Mouse (Mus musculus): ENCODE measurements around the gene Pbld1. TPM values are rescaled to one million over a fixed set of nuclear protein-coding genes. Genes with fewer than 3 reads are reported as not detected.

Pbld1 gene
- polyA plus RNA-seq, 1 experiment from 2014 or later: 0.58 TPM

GRCm38 (mm10) chr10:63023749-63024579 is 36.0 kb upstream of the Pbld1 start, which contains the start of the genes Hnrnph3 and Pbld2:
Gene Hnrnph3 (minus strand): TSS chr10:63024217.
Gene Pbld2 (plus strand): TSS chr10:63024315.
- 0% methylated on average over 28 of the region's 69 CpGs for WGBS

GRCm38 (mm10) chr10:63024580-63024910 is 35.4 kb upstream of the Pbld1 start:
- Histone ChIP-seq H3K27ac (replicated peaks; ENCODE audit: low read depth, low read length) (peak overlapping the region; percentile 100), H3K36me3 (ENCODE audit: control insufficient read depth, insufficient read depth, low read length) (no peaks in the 10 kb centered on the region), H3K27me3 (replicated peaks; ENCODE audit: control insufficient read depth, insufficient read depth, low read length) (no peaks in the 10 kb centered on the region), H3K4me2 (ENCODE audit: low read depth, low read length) (peak overlapping the region; percentile 84), H3K9me3 (ENCODE audit: control insufficient read depth, low read length) (no peaks in the 10 kb centered on the region), H3K4me3 (ENCODE audit: low read depth, low read length) (peak overlapping the region; percentile 97), H3K9ac (ENCODE audit: low read depth, low read length) (peak overlapping the region; percentile 100), H3K4me1 (ENCODE audit: control insufficient read depth, insufficient read depth, low read length) (peaks cover 28% of the 10 kb centered on the region)
- ATAC-seq (ENCODE audit: low read depth) (peak; percentile 54; the same call in 1 of the 2 replicates), DNase-seq (ENCODE audit: low spot score) (peak; percentile 83)
- whole genome bisulfite sequencing: under 1% methylated on average over 8 of the region's 8 CpGs

More at GRCm38 (mm10) chr10:63023749-63024579, 36.0 kb upstream of the Pbld1 start, which contains the start of the genes Hnrnph3 and Pbld2:
- ATAC-seq (ENCODE audit: low read depth) (peak; percentile 93), DNase-seq (ENCODE audit: low spot score) (peak; percentile 97)
- Histone ChIP-seq H3K4me3 (ENCODE audit: low read depth, low read length) (peak within 1 kb of the TSS; percentile 97), H3K9ac (ENCODE audit: low read depth, low read length) (peak within 1 kb of the TSS; percentile 100), H3K27me3 (replicated peaks; ENCODE audit: control insufficient read depth, insufficient read depth, low read length) (no peaks in the 10 kb centered on the region), H3K4me2 (ENCODE audit: low read depth, low read length) (peak within 1 kb of the TSS; percentile 84), H3K9me3 (ENCODE audit: control insufficient read depth, low read length) (no peaks in the 10 kb centered on the region), H3K4me1 (ENCODE audit: control insufficient read depth, insufficient read depth, low read length) (peaks cover 28% of the 10 kb centered on the region), H3K27ac (replicated peaks; ENCODE audit: low read depth, low read length) (peak within 1 kb of the TSS; percentile 100), H3K36me3 (ENCODE audit: control insufficient read depth, insufficient read depth, low read length) (no peaks in the 10 kb centered on the region)

GRCm38 (mm10) chr10:63025016-63025415 is 34.9 kb upstream of the Pbld1 start:
- 30% methylated on average over 2 of the region's 2 CpGs for WGBS
- H3K4me2 ChIP-seq (ENCODE audit: low read depth, low read length): peak overlapping the region; percentile 84
- H3K27me3 ChIP-seq (replicated peaks; ENCODE audit: control insufficient read depth, insufficient read depth, low read length): no peaks in the 10 kb centered on the region
- H3K4me3 ChIP-seq (ENCODE audit: low read depth, low read length): peak overlapping the region; percentile 97
- ATAC-seq (ENCODE audit: low read depth) (no peak), DNase-seq (ENCODE audit: low spot score) (peak; percentile 19)
- peak overlapping the region; percentile 100 for H3K9ac ChIP-seq (ENCODE audit: low read depth, low read length)
- peaks cover 28% of the 10 kb centered on the region for H3K4me1 ChIP-seq (ENCODE audit: control insufficient read depth, insufficient read depth, low read length)
- H3K9me3 ChIP-seq (ENCODE audit: control insufficient read depth, low read length): no peaks in the 10 kb centered on the region
- H3K36me3 ChIP-seq (ENCODE audit: control insufficient read depth, insufficient read depth, low read length): no peaks in the 10 kb centered on the region
- peak overlapping the region; percentile 100 for H3K27ac ChIP-seq (replicated peaks; ENCODE audit: low read depth, low read length)

- 35% methylated on average over 6 of the region's 6 CpGs for WGBS
- H3K4me3 ChIP-seq (ENCODE audit: low read depth, low read length): peak overlapping the region; percentile 97; the same call in 1 of the 2 replicates
- H3K4me1 ChIP-seq (ENCODE audit: control insufficient read depth, insufficient read depth, low read length): peaks cover 28% of the 10 kb centered on the region
- DNase-seq (ENCODE audit: low spot score) (peak; percentile 61), ATAC-seq (ENCODE audit: low read depth) (no peak)
- no peaks in the 10 kb centered on the region for H3K36me3 ChIP-seq (ENCODE audit: control insufficient read depth, insufficient read depth, low read length)
- no peaks in the 10 kb centered on the region for H3K27me3 ChIP-seq (replicated peaks; ENCODE audit: control insufficient read depth, insufficient read depth, low read length)
- H3K9ac ChIP-seq (ENCODE audit: low read depth, low read length): no peak overlapping the region
- peak overlapping the region; percentile 100 for H3K27ac ChIP-seq (replicated peaks; ENCODE audit: low read depth, low read length)
- H3K9me3 ChIP-seq (ENCODE audit: control insufficient read depth, low read length): no peaks in the 10 kb centered on the region
- peak overlapping the region; percentile 84 for H3K4me2 ChIP-seq (ENCODE audit: low read depth, low read length)
Observed at GRCm38 (mm10) chr10:63025491-63026011, 34.4 kb upstream of the Pbld1 start.

- Histone ChIP-seq H3K4me2 (ENCODE audit: low read depth, low read length) (peak overlapping the region; percentile 21), H3K4me1 (ENCODE audit: control insufficient read depth, insufficient read depth, low read length) (peaks cover 26% of the 10 kb centered on the region), H3K9ac (ENCODE audit: low read depth, low read length) (no peak overlapping the region), H3K36me3 (ENCODE audit: control insufficient read depth, insufficient read depth, low read length) (no peaks in the 10 kb centered on the region), H3K4me3 (ENCODE audit: low read depth, low read length) (no peak overlapping the region), H3K27ac (replicated peaks; ENCODE audit: low read depth, low read length) (peak overlapping the region; percentile 100; the same call in 1 of the 2 replicates), H3K27me3 (replicated peaks; ENCODE audit: control insufficient read depth, insufficient read depth, low read length) (no peaks in the 10 kb centered on the region), H3K9me3 (ENCODE audit: control insufficient read depth, low read length) (no peaks in the 10 kb centered on the region)
- 12% methylated on average over 8 of the region's 8 CpGs for WGBS
- peak; percentile 71 for DNase-seq (ENCODE audit: low spot score)
- ATAC-seq (ENCODE audit: low read depth): no peak
Observed at GRCm38 (mm10) chr10:63026156-63026794, 33.7 kb upstream of the Pbld1 start.

GRCm38 (mm10) chr10:63026795-63027160 is 33.2 kb upstream of the Pbld1 start:
- ATAC-seq (ENCODE audit: low read depth) (no peak), DNase-seq (ENCODE audit: low spot score) (no peak)
- Histone ChIP-seq H3K9me3 (ENCODE audit: control insufficient read depth, low read length) (no peaks in the 10 kb centered on the region), H3K27ac (replicated peaks; ENCODE audit: low read depth, low read length) (peak overlapping the region; percentile 100; the same call in 1 of the 2 replicates), H3K9ac (ENCODE audit: low read depth, low read length) (no peak overlapping the region), H3K4me3 (ENCODE audit: low read depth, low read length) (no peak overlapping the region), H3K27me3 (replicated peaks; ENCODE audit: control insufficient read depth, insufficient read depth, low read length) (no peaks in the 10 kb centered on the region), H3K36me3 (ENCODE audit: control insufficient read depth, insufficient read depth, low read length) (no peaks in the 10 kb centered on the region), H3K4me2 (ENCODE audit: low read depth, low read length) (no peak overlapping the region), H3K4me1 (ENCODE audit: control insufficient read depth, insufficient read depth, low read length) (peaks cover 21% of the 10 kb centered on the region)
- 78% methylated on average over 6 of the region's 6 CpGs for WGBS

- no peaks in the 10 kb centered on the region for H3K36me3 ChIP-seq (ENCODE audit: control insufficient read depth, insufficient read depth, low read length)
- no peak overlapping the region for H3K4me3 ChIP-seq (ENCODE audit: low read depth, low read length)
- 94% methylated on average over 10 of the region's 10 CpGs for WGBS
- DNase-seq (ENCODE audit: low spot score): no peak
- no peak overlapping the region for H3K27ac ChIP-seq (replicated peaks; ENCODE audit: low read depth, low read length)
- no peak overlapping the region for H3K9ac ChIP-seq (ENCODE audit: low read depth, low read length)
- H3K4me1 ChIP-seq (ENCODE audit: control insufficient read depth, insufficient read depth, low read length): peaks cover 18% of the 10 kb centered on the region
- H3K9me3 ChIP-seq (ENCODE audit: control insufficient read depth, low read length): no peaks in the 10 kb centered on the region
- ATAC-seq (ENCODE audit: low read depth): no peak
- H3K27me3 ChIP-seq (replicated peaks; ENCODE audit: control insufficient read depth, insufficient read depth, low read length): no peaks in the 10 kb centered on the region
- no peak overlapping the region for H3K4me2 ChIP-seq (ENCODE audit: low read depth, low read length)
Observed at GRCm38 (mm10) chr10:63027376-63028161, 32.4 kb upstream of the Pbld1 start.

GRCm38 (mm10) chr10:63028396-63028795 is 31.6 kb upstream of the Pbld1 start:
- Histone ChIP-seq H3K4me1 (ENCODE audit: control insufficient read depth, insufficient read depth, low read length) (peaks cover 18% of the 10 kb centered on the region), H3K36me3 (ENCODE audit: control insufficient read depth, insufficient read depth, low read length) (no peaks in the 10 kb centered on the region), H3K4me3 (ENCODE audit: low read depth, low read length) (no peak overlapping the region), H3K4me2 (ENCODE audit: low read depth, low read length) (no peak overlapping the region), H3K9ac (ENCODE audit: low read depth, low read length) (no peak overlapping the region), H3K27me3 (replicated peaks; ENCODE audit: control insufficient read depth, insufficient read depth, low read length) (no peaks in the 10 kb centered on the region), H3K27ac (replicated peaks; ENCODE audit: low read depth, low read length) (no peak overlapping the region), H3K9me3 (ENCODE audit: control insufficient read depth, low read length) (no peaks in the 10 kb centered on the region)
- no peak for DNase-seq (ENCODE audit: low spot score)
- WGBS: 69% methylated on average over 4 of the region's 4 CpGs
- no peak for ATAC-seq (ENCODE audit: low read depth)

Measured in embryonic facial prominence, embryonic 14.5 days (tissue).